10 mouse cellular contexts compared by ENCODE assay signal in the genomic region with DNA sequence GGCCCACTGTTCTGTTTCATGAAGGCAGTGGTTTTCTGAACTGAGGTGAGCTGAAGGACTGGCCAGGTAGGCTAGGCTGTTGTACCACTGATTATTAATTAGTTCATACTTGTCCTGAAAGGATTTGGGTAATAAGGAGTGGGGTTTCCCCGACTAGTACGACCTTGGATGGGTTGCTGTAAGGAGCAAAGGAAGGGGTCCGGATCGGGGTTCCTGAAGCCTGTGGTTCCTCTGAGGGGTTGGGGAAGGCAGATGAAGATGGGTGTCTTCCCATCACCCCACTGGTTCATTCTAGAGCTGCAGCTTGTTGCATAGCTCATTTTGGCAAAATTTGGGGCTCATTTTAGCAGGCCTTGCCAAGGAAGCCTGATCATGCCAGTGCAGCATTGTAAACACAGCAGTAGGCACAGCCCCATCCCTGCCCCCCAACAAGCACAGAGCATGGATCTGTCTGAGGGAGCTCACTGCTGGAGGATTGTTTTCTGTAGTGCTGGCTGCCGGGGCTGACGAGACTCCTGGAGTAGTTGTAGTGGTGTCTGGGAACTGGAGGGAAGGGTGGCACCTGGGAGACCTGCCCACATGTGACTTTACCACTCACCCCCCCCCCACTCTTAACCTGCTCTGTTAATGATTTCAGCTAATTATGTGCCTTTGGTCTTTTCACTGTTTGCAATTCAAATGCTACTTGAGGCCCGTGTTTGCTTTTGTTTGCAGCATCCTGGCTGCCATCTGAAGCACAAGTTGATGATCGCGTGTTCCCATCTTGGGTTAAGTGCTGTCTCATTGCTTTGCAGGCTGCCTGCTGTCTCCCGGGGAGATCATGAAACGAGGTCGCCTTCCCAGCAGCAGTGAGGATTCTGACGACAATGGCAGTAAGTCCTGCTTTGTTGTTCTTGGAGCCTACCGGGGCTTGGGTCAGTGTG. TPM values are rescaled to one million over a fixed set of nuclear protein-coding genes. Genes with fewer than 3 reads are reported as not detected.
A peak's percentile ranks its signal among the peaks of the same experiment; 100 is the strongest.
DNase-seq lines count a peak whose midpoint lies in the region; ATAC-seq lines count a peak whose summit lies in the region.
"Had no signal": no experiment of that assay in that cellular context is flagged by ENCODE, and none has a peak within 500 bp of the region (broad histone marks: within the 10 kb centered on the region; RNA-seq: fewer than 3 reads in every experiment).

No protein-coding gene starts in this region.

- ATAC-seq in hindbrain, embryonic 13.5 days (ENCODE audit: low FRiP score): 0 out of 2 replicates have a peak, but pooled peaks have one; percentile 14
- ATAC-seq in neural tube, embryonic 13.5 days (ENCODE audit: low read depth): no peak

- peaks cover 40% of the 10 kb centered on the region for H3K4me1 ChIP-seq in hindbrain, embryonic 13.5 days (replicated peaks)
- peaks cover 47% of the 10 kb centered on the region for H3K4me1 ChIP-seq in neural tube, embryonic 13.5 days (replicated peaks)

- H3K27ac ChIP-seq in hindbrain, embryonic 13.5 days: peak overlapping the region; percentile 62
- H3K27ac ChIP-seq in neural tube, embryonic 13.5 days (replicated peaks): peak overlapping the region; percentile 57

- H3K27me3 ChIP-seq in hindbrain, embryonic 13.5 days: no peaks in the 10 kb centered on the region
- no peaks in the 10 kb centered on the region for H3K27me3 ChIP-seq in neural tube, embryonic 13.5 days

- intact Hi-C loops in heart, postnatal 14 days (cut with DNase I): loop anchor here (10.0 kb wide), 1 partner anchor 626 kb away; no protein-coding TSS in a partner anchor
- intact Hi-C loops in left cerebral cortex, postnatal 36 days (cut with DNase I): no loop called here

- no peak overlapping the region for H3K4me3 ChIP-seq in hindbrain, embryonic 13.5 days
- H3K4me3 ChIP-seq in neural tube, embryonic 13.5 days: no peak overlapping the region
- H3K4me3 ChIP-seq: erythroblast, embryonic 14.5 days had no signal

- WGBS in hindbrain, embryonic 13.5 days: 28% methylated on average over 14 of the region's 14 CpGs
- 25% methylated on average over 14 of the region's 14 CpGs for WGBS in neural tube, embryonic 13.5 days

- H3K9me3 ChIP-seq in hindbrain, embryonic 13.5 days: no peaks in the 10 kb centered on the region
- H3K9me3 ChIP-seq in neural tube, embryonic 13.5 days: no peaks in the 10 kb centered on the region

- no peaks in the 10 kb centered on the region for H3K36me3 ChIP-seq in hindbrain, embryonic 13.5 days
- no peaks in the 10 kb centered on the region for H3K36me3 ChIP-seq in neural tube, embryonic 13.5 days

- H3K4me2 ChIP-seq in hindbrain, embryonic 13.5 days: no peak overlapping the region
- peak overlapping the region; percentile 6; the same call in 1 of the 2 replicates for H3K4me2 ChIP-seq in neural tube, embryonic 13.5 days

- peak overlapping the region; percentile 21; the same call in 1 of the 2 replicates for H3K9ac ChIP-seq in hindbrain, embryonic 13.5 days
- H3K9ac ChIP-seq in neural tube, embryonic 13.5 days: peak overlapping the region; percentile 55; the same call in 1 of the 2 replicates

- DNase-seq in heart, adult 11 months: peak; percentile 83
- no peak for DNase-seq in heart, postnatal 14 days
- DNase-seq in layer of hippocampus, adult 8-10 months (ENCODE audit: low spot score in 2 of 2): peak; percentile 55 to 64
- no peak for DNase-seq in gastrocnemius, adult 18-20 months (ENCODE audit: low spot score)
- DNase-seq in left cerebral cortex, postnatal 36 days (ENCODE audit: low spot score in 2 of 2): no peak
- DNase-seq in adrenal gland, adult 2 months: no peak
- DNase-seq: left cerebral cortex, postnatal 4 days had no signal

RNA-seq across cellular contexts. Expression of gene Jade1, which starts 25.1 kb away (rescaled TPM):
- total RNA-seq in heart, postnatal 14 days (2021): 10 to 100 TPM; 28.1 to 28.6 TPM
- polyA plus RNA-seq in hindbrain, embryonic 13.5 days (2015; fragmentation: Nextera tagmentation; extraction: Ambion mirVana): 11.2 and 12.4 TPM in 2 replicates
- 10 to 100 TPM; 32.3 to 41.8 (median 37.1) TPM for total RNA-seq in layer of hippocampus, adult 8-10 months (2022)
- polyA plus RNA-seq in neural tube, embryonic 13.5 days (2015; fragmentation: Nextera tagmentation; extraction: Ambion mirVana): 10.4 and 13.4 TPM in 2 replicates
- total RNA-seq in gastrocnemius, adult 18-20 months (2021): 10 to 100 TPM; 17.7 to 19.4 TPM
- 10 to 100 TPM; 39.6 to 46.6 TPM for total RNA-seq in left cerebral cortex, postnatal 36 days (2021)
- 10 to 100 TPM; 33.2 to 58.2 TPM for total RNA-seq in adrenal gland, adult 2 months (2021)
- 21.4 and 64.9 TPM in 2 replicates for polyA plus RNA-seq in adrenal gland, adult 2 months (2012; rRNA removed)

Comparison
In these comparisons a context has a peak if more than half of its experiments do, and no peak if none do; other contexts are left out.
1. DNase-seq: peak in heart, adult 11 months (single experiment) and layer of hippocampus, adult 8-10 months (2 of 2); none in heart, postnatal 14 days (0 of 2), gastrocnemius, adult 18-20 months (single experiment), left cerebral cortex, postnatal 36 days (0 of 2) and adrenal gland, adult 2 months (single experiment).